Mouse (Mus musculus) embryonic facial prominence, embryonic 10.5 days (tissue): ENCODE measurements around the gene Pdcl2. TPM values are rescaled to one million over a fixed set of nuclear protein-coding genes. Genes with fewer than 3 reads are reported as not detected.

Experiments
- DNase-seq: peaks from one replicate; pipeline ENCODE4 v3.0.0-alpha.2; 2017; ENCODE audit warnings: low spot score
- H3K27ac ChIP-seq: fragments of 300-500 bp; sonication (generic); replicated peaks from 2 replicates; pipeline ENCODE4 v1.5.1; 2016; ENCODE audit warnings: mild to moderate bottlenecking
- H3K27me3 ChIP-seq: fragments of 300-500 bp; sonication (generic); replicated peaks from 2 replicates; pipeline ENCODE4 v1.6.1; 2016; ENCODE audit warnings: low read depth, mild to moderate bottlenecking; ENCODE audit not compliant: poor library complexity, severe bottlenecking
- H3K36me3 ChIP-seq: fragments of 300-500 bp; sonication (generic); replicated peaks from 2 replicates; pipeline ENCODE4 v1.6.1; 2016; ENCODE audit warnings: mild to moderate bottlenecking, moderate library complexity
- H3K4me1 ChIP-seq: fragments of 300-500 bp; sonication (generic); 2 replicates; pipeline ENCODE4 v1.6.1; 2016
- H3K4me3 ChIP-seq: fragments of 300-500 bp; sonication (generic); 2 replicates; pipeline ENCODE4 v1.5.1; 2016; ENCODE audit warnings: mild to moderate bottlenecking, moderate library complexity
- H3K9me3 ChIP-seq: fragments of 300-500 bp; sonication (generic); 2 replicates; pipeline ENCODE4 v1.6.1; 2016; ENCODE audit warnings: mild to moderate bottlenecking
- WGBS: fragments of 180-500 bp; shearing (Covaris S2); methylation state at CpG from one replicate; pipeline ENCODE4 v1.1.7; 2016; 5-methylcytosine and 5-hydroxymethylcytosine counted together
- polyA plus RNA-seq: library from polyadenylated mRNA; unstranded; fragments of >200 nt; fragmentation: Nextera tagmentation; extraction: Ambion mirVana; gene quantifications from 2 replicates; pipeline ENCODE4 v1.2.1, GENCODE M21; 2016

Gene Pdcl2
- polyA plus RNA-seq, 1 experiment from 2014 or later = not detected

DNA sequence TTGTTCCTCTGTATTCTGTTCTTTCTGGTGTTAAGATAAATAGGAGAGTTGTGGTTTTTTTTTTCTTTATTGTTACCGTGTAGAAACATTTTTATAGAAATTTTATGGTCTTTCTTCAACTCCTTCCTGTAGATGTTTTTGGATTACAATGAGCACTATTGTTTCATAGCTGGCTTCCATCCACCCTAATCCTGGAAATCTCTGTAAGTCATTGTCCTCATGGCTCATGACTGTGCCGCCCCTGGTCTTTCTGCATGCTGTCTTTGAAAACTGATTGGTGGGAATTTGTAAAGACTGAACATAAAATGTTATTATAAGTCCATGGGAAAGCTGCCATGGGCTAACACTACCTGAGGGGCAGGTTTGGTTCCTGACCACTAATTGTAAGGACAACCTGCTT, 3.7 kb downstream of the Pdcl2 start:
- Histone ChIP-seq H3K27me3 (0 out of 2 replicates have a peak, but pooled peaks cover 5% of the 10 kb centered on the region), H3K4me3 (no peak overlapping the region), H3K36me3 (no peaks in the 10 kb centered on the region), H3K27ac (no peak overlapping the region), H3K9me3 (no peaks in the 10 kb centered on the region), H3K4me1 (peaks cover 15% of the 10 kb centered on the region)
- 61% methylated on average over 2 of the region's 2 CpGs for WGBS
- DNase-seq = no peak

DNA sequence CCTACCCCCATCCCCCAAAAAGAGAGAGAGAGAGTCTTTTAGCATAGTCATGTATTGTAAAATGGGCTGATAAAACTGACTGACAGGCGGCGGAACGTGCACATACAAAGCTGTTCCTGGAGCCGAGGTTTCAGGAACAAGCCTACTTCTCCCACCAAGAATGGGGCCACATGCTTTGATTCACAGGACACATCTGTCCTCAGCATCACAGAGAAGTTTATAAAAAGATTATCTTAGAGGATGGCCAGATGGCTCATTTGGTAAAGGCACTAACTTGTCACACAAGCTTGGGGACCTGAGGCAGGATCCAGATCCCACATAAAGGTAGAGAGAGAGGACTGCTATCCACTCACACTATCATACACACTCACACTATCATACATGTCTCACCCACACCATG, 5.8 kb downstream of the Pdcl2 start:
- no peaks in the 10 kb centered on the region for H3K9me3 ChIP-seq
- peaks cover 27% of the 10 kb centered on the region for H3K4me1 ChIP-seq
- DNase-seq = no peak
- H3K27me3 ChIP-seq = 0 out of 2 replicates have a peak, but pooled peaks cover 5% of the 10 kb centered on the region
- no peak overlapping the region for H3K27ac ChIP-seq
- no peaks in the 10 kb centered on the region for H3K36me3 ChIP-seq
- no peak overlapping the region for H3K4me3 ChIP-seq
- 92% methylated on average over 4 of the region's 4 CpGs for WGBS

DNA sequence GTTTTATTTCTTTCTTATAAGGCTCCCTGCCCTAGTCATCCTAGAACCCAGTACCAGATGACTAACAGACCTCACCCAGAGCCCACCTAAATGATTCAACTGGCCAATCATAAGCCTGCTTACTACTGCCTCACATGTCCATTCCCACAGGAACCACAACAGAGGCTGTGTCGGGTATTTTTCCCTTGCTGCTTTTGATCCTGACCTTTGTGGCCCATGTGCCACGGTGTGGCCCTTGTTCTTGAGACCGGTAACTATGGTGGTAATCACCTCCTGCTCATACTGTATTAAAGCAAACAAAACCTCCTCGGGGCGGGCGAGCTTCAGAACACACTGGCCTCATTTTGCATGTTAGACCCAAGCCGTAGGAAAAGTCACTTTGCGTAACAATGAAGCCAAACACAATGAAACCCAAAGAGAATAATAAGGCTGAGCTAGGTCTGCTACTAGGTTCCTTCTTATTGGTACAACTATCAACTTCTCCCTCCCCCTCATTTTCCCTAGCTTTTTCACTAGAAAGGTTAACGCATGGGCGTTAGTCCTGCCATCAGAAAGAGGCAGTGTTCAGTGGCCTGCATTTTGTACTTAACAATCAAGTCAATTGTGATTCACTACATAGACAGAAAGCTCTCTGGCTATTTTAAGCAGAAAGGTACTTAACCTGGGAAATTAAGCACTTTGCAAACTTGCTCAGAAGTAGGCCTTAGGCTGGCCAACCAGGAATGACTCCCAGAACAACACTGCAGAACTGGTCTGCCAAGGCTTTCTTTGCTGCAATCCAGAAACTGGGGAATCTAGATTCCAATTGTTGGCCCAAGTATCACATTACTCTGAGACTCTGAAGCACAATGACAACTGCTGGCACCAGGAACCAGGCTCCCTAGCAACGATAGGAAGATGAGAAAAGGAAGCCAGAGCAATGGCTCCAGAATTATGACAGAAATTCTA, 9.4 kb downstream of the Pdcl2 start:
- Histone ChIP-seq H3K4me1 (peaks cover 27% of the 10 kb centered on the region), H3K27me3 (0 out of 2 replicates have a peak, but pooled peaks cover 5% of the 10 kb centered on the region), H3K9me3 (no peaks in the 10 kb centered on the region), H3K27ac (no peak overlapping the region), H3K4me3 (no peak overlapping the region), H3K36me3 (no peaks in the 10 kb centered on the region)
- no peak for DNase-seq
- WGBS = 37% methylated on average over 11 of the region's 11 CpGs

DNA sequence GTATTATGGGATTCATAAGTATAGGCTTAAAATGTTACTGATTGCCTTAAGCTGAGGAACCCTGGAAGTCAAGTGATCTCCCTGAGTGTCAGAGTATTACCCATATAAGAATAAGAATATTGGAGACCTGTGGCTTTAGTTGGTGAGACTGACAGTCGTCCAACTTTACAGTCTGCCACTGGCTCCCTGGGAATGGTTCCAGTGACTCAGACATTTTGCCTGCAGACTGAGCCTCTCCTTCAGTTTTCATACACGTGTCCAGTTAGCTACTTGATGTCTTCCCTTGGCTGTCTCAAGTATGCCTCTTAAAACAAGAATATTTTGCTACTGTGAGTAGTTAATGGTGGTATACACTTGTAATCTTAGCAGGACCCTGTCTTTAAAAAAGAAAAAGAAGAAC, 22.8 kb downstream of the Pdcl2 start:
- no peak overlapping the region for H3K4me3 ChIP-seq
- peaks cover 14% of the 10 kb centered on the region for H3K4me1 ChIP-seq
- H3K27me3 ChIP-seq = no peaks in the 10 kb centered on the region
- H3K27ac ChIP-seq = no peak overlapping the region
- no peaks in the 10 kb centered on the region for H3K9me3 ChIP-seq
- H3K36me3 ChIP-seq = no peaks in the 10 kb centered on the region
- WGBS = 72% methylated on average over 2 of the region's 2 CpGs
- no peak for DNase-seq

DNA sequence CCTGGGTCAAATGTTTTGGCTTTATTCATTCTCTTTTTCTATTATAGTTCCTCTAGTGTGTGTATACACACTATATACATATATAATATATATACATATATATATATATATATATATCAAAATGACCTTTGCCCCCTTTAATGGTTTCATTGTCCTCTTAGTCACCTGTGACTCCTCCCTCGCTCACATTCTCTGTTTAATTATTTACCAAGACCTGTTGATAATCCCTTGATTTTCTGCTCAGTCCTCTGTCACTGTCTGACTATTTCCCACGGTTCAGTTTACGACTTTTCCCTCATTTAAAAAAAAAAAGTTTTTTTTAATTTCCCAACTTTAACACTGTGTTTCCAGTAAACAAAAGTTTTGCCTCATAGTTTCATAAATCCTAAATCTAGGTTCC, 24.7 kb downstream of the Pdcl2 start:
- DNase-seq = no peak

DNA sequence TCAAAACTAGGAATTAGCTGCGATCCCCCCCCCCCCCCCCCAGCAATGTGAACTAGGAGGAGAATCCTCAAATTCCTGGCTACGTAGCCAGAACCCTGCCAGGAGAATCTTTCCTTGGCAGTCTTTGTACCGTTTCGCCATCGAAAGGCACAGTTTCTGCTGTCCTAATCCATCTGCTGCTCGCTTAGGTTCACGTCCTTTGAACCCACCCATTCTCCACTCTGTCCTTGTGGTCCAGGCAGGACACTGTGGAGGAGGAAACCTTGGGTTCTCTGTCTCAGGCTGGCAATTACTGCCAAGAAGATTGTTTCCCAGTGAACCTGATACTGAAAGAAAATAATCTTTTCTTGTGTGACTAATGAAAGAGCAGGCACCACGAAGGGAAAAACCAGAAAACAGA, 25.3 kb downstream of the Pdcl2 start:
- H3K27ac ChIP-seq = no peak overlapping the region

More for the DNA sequence above, 24.7 kb downstream of the Pdcl2 start:
- H3K9me3 ChIP-seq = no peaks in the 10 kb centered on the region
- peaks cover 19% of the 10 kb centered on the region for H3K4me1 ChIP-seq
- no peaks in the 10 kb centered on the region for H3K27me3 ChIP-seq
- WGBS = 83% methylated on average over 3 of the region's 3 CpGs
- no peak overlapping the region for H3K27ac ChIP-seq
- H3K4me3 ChIP-seq = no peak overlapping the region
- no peaks in the 10 kb centered on the region for H3K36me3 ChIP-seq

DNA sequence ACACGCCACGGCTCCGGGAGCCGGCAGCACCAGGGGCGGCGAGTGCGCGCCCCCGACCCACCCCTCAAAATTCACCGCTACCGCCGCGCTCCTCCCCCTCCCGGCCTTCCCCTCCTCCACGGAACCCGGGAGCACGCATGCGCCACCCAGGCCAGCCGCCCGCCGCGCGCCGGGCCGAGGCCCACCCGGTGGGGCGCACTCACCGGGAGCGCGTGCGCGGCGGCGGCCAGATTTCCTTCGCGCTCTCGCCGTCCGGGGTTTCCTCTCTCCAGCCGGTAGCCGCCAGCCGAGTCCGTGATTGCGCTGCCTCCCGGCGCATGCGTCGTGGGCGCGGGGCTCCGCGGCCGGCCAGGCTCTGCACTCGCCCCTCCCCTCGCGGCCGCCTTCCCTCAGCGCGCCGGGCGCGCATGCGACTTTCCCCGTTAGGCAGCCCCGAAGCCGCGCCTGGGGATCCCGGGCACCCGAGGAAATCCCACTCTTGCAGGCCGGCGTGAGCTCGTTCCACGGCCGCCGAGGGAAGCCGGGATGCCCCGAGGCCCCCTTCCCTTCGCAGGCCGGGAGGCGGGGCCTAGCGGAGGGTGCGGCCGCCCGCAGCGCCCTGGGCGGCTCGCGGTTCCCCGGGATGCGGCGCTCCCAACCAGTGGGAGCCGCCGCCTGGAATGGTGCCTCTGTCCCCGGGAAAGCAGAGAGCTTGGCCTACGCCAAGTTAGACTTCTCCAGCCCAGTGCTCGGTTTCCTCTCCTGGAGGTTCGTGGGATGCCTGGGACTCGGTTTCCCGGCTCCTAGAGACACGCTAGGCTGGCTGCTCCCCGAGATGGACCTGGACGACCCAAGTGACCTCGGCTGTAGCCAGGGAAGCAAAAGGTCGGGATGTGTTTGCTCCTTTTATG, 26.3 kb downstream of the Pdcl2 start, which contains the start of gene Clock:
TSS of gene Clock (minus strand) at position 341 of the 890 bp plus-strand sequence.
- under 1% methylated on average over 104 of the region's 104 CpGs for WGBS

More for the DNA sequence above, 25.3 kb downstream of the Pdcl2 start:
- H3K4me1 ChIP-seq = peaks cover 19% of the 10 kb centered on the region
- no peaks in the 10 kb centered on the region for H3K9me3 ChIP-seq
- no peaks in the 10 kb centered on the region for H3K36me3 ChIP-seq
- WGBS = 2% methylated on average over 8 of the region's 8 CpGs
- DNase-seq = peak; percentile 36
- no peaks in the 10 kb centered on the region for H3K27me3 ChIP-seq
- peak overlapping the region; percentile 99 for H3K4me3 ChIP-seq

DNA sequence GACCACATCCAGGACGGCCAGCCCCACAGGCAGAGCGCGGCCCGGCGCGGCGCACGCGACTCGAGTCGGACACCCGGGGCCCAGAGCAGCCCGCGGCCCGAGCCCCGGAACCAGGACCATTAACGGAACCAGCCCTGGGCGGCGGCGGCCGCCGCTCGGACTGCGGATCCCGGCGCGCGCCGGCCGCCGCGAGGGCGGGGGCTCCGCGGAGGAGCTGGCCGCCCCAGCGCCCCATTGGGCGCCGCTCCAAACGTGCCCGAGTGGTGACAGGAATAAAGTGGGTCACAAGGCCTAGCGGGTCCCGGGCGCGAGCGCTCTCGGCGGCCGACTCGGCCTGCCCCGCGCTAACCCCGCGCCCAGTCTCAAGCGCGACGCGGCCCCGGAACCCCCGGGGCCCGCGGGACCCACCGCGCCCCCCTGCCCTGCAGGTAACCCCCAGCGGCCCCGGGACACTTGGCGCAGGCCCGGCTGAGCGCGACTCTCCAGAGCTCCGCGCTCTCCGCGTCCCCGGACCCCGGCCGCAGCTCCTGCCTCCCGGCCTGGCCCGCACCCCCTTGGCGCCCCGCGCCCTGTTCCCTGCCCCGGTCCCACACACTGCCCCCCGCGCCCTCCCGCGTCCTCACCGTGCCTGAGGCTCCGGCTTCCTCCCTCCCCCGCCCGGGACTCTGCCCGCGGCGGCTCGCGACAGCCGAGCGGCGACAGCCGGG, 27.1 kb downstream of the Pdcl2 start:
- peak overlapping the region; percentile 99 for H3K4me3 ChIP-seq
- WGBS = under 1% methylated on average over 95 of the region's 100 CpGs
- H3K27ac ChIP-seq = peak overlapping the region; percentile 98
- no peaks in the 10 kb centered on the region for H3K27me3 ChIP-seq
- DNase-seq = peak; percentile 79
- H3K36me3 ChIP-seq = no peaks in the 10 kb centered on the region
- no peaks in the 10 kb centered on the region for H3K9me3 ChIP-seq
- peaks cover 19% of the 10 kb centered on the region for H3K4me1 ChIP-seq

More for the DNA sequence above, 26.3 kb downstream of the Pdcl2 start, which contains the start of gene Clock:
- Histone ChIP-seq H3K4me1 (peaks cover 19% of the 10 kb centered on the region), H3K36me3 (no peaks in the 10 kb centered on the region), H3K9me3 (no peaks in the 10 kb centered on the region), H3K27ac (peak within 1 kb of the TSS; percentile 98), H3K27me3 (no peaks in the 10 kb centered on the region), H3K4me3 (peak within 1 kb of the TSS; percentile 99)
- DNase-seq = peak; percentile 92

DNA sequence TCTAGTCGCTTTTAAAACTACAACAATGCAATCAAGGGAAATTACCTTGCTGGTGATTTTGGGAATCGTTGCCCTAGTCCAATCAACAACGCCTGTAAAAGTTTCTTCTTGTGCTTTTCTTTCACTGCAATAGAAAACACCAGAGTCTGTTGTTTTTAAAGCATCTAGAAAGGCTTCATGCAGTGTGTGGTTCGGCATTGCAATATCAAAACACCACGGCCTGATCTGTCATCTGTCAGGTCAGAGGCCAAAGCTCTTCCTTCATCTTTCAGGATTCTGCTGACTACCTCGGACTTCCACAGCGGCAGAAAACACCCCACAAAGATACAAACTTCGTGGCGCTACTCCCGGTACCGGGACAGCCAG, 27.6 kb downstream of the Pdcl2 start:
- Histone ChIP-seq H3K9me3 (no peaks in the 10 kb centered on the region), H3K27ac (peak overlapping the region; percentile 98)

DNA sequence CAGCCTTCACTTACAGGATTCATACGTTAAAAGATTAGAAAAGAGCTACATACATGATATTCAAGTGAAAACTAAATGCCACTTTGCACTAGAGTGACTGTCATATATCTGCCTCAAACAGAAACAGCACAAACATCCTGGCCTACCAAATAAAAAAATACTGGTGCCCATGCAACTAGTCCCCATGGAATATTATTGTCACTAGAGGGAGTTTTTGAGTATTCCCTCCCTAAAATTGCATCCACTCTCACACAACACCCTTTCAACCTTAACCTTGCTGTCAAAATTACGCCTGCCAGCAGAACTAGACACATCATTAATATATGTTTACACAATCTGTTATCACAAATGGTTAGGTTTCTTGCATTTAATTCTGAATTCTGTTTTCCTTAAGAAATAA, 28.9 kb downstream of the Pdcl2 start:
- 85% methylated on average over 2 of the region's 2 CpGs for WGBS
- Histone ChIP-seq H3K9me3 (no peaks in the 10 kb centered on the region), H3K4me3 (no peak overlapping the region), H3K27ac (no peak overlapping the region), H3K27me3 (no peaks in the 10 kb centered on the region), H3K4me1 (peaks cover 19% of the 10 kb centered on the region), H3K36me3 (no peaks in the 10 kb centered on the region)
- no peak for DNase-seq

More for the DNA sequence above, 27.6 kb downstream of the Pdcl2 start:
- Histone ChIP-seq H3K4me1 (peaks cover 19% of the 10 kb centered on the region), H3K4me3 (peak overlapping the region; percentile 99), H3K36me3 (no peaks in the 10 kb centered on the region), H3K27me3 (no peaks in the 10 kb centered on the region)
- 7% methylated on average over 11 of the region's 11 CpGs for WGBS
- no peak for DNase-seq

DNA sequence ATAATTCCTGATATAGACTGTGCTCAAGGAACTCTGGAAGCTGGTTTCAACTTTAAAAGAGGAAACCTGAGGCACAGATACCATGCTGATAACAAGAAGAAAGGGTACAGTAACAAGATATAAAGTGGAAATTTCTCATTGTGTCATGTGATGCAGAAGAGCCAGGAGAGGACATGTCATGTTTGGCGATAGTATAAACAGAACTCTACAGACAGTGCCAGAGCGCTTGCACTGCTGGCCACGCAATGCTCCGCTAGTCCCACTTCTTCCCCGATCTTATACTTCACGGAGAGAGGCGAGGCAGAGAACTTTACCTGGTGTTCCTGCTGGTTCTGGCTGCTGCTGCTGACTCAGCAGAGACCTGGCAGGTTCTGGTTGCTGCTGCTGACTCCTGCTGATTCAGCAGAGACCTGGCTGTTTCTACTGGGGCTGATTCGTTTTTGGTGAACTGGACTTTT, 41.7 kb downstream of the Pdcl2 start:
- H3K36me3 ChIP-seq = peaks cover 11% of the 10 kb centered on the region; the same call in 1 of the 2 replicates
- WGBS = 87% methylated on average over 8 of the region's 8 CpGs

DNA sequence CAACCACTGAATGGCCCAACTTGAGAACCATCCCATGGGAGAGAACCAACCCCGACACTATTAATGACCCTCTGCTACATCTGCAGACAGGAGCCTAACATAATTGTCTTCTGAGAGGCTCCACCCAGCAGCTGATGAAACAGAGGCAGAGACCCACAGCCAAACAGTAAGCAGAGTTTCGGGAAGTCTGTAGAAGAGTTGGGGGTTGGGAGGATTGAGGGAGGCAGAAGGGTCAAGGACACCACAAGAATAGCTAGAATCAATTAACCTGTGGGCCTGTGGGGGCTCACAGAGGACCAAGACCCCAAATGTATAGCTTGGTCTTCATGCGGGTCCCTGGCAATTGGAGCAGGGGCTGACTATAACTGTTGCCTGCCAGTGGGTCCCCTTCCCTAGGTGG, 42.7 kb downstream of the Pdcl2 start:
- Histone ChIP-seq H3K4me1 (no peaks in the 10 kb centered on the region), H3K27me3 (no peaks in the 10 kb centered on the region), H3K36me3 (peaks cover 11% of the 10 kb centered on the region; the same call in 1 of the 2 replicates), H3K9me3 (no peaks in the 10 kb centered on the region), H3K27ac (no peak overlapping the region), H3K4me3 (no peak overlapping the region)
- 91% methylated on average over 3 of the region's 3 CpGs for WGBS
- DNase-seq = no peak

More for the DNA sequence above, 41.7 kb downstream of the Pdcl2 start:
- Histone ChIP-seq H3K4me3 (no peak overlapping the region), H3K4me1 (no peaks in the 10 kb centered on the region), H3K27ac (no peak overlapping the region), H3K27me3 (no peaks in the 10 kb centered on the region), H3K9me3 (no peaks in the 10 kb centered on the region)
- no peak for DNase-seq
